Mouse (Mus musculus): ENCODE data around the gene Agk. TPM values are rescaled to one million over a fixed set of nuclear protein-coding genes. Genes with fewer than 3 reads are reported as not detected.

Gene Agk
- polyA plus RNA-seq, 2 experiments from 2014 or later, result 46.2 to 49.9 TPM

Other genes starting within 250 kb of the Agk start
- gene E330009J07Rik, start 111.0 kb downstream of the Agk start, polyA plus RNA-seq (2017; shearing (Covaris generic)), result 1 to 10 TPM; 4.9 to 6.1 TPM
- gene Wee2, start 113.9 kb downstream of the Agk start, polyA plus RNA-seq (2017; shearing (Covaris generic)), result under 1 TPM; 0.15 TPM
- 100 to 1,000 TPM; 109 to 114 TPM for gene Ssbp1, start 146.2 kb downstream of the Agk start, polyA plus RNA-seq (2017; shearing (Covaris generic))
- not detected for gene Tas2r137, start 166.1 kb downstream of the Agk start, polyA plus RNA-seq (2017; shearing (Covaris generic))
- not detected for gene Tas2r108, start 168.4 kb downstream of the Agk start, polyA plus RNA-seq (2017; shearing (Covaris generic))
- 1 to 10 TPM in 1 of 2 experiments, not detected in 1; 2.5 TPM for gene Prss37, start 194.3 kb downstream of the Agk start, polyA plus RNA-seq (2017; shearing (Covaris generic))
- not detected for gene Olfr461, start 229.9 kb downstream of the Agk start, polyA plus RNA-seq (2017; shearing (Covaris generic))
- not detected for gene Olfr460, start 244.3 kb downstream of the Agk start, polyA plus RNA-seq (2017; shearing (Covaris generic))

Measured in activated CD4-positive, CD25-positive, alpha-beta regulatory T cell, adult 4 months (primary cell).